Mouse (Mus musculus) hindbrain, embryonic 15.5 days (tissue): ENCODE results near the gene Insig1. TPM values are rescaled to one million over a fixed set of nuclear protein-coding genes. Genes with fewer than 3 reads are reported as not detected.

Experiments
- ATAC-seq: fragments of 200-750 bp; cut with Nextera tagmentation; 2 replicates; pipeline ENCODE4 v1.8.0; 2017; ENCODE audit warnings: low read depth, moderate number of reproducible peaks, moderate TSS enrichment; ENCODE audit not compliant: low FRiP score
- H3K27ac ChIP-seq: fragments of 300-500 bp; sonication (generic); replicated peaks from 2 replicates; pipeline ENCODE4 v1.5.1; 2015; ENCODE audit warnings: mild to moderate bottlenecking, inconsistent platforms
- H3K27me3 ChIP-seq: fragments of 300-500 bp; sonication (generic); 2 replicates; pipeline ENCODE4 v1.6.1; 2015; ENCODE audit warnings: control low read depth, inconsistent platforms
- H3K36me3 ChIP-seq: fragments of 300-500 bp; sonication (generic); 2 replicates; pipeline ENCODE4 v1.6.1; 2015; ENCODE audit warnings: control low read depth, inconsistent platforms
- H3K4me1 ChIP-seq: fragments of 300-500 bp; sonication (generic); replicated peaks from 2 replicates; pipeline ENCODE4 v1.6.1; 2015; ENCODE audit warnings: control low read depth, inconsistent platforms
- H3K4me2 ChIP-seq: fragments of 300-500 bp; sonication (generic); 2 replicates; pipeline ENCODE4 v1.6.1; 2015; ENCODE audit warnings: moderate library complexity, mild to moderate bottlenecking, inconsistent platforms
- H3K4me3 ChIP-seq: fragments of 300-500 bp; sonication (generic); 2 replicates; pipeline ENCODE4 v1.5.1; 2015; ENCODE audit warnings: mild to moderate bottlenecking, inconsistent platforms
- H3K9ac ChIP-seq: fragments of 300-500 bp; sonication (generic); 2 replicates; pipeline ENCODE4 v1.6.1; 2015; ENCODE audit warnings: inconsistent platforms
- H3K9me3 ChIP-seq: fragments of 300-500 bp; sonication (generic); 2 replicates; pipeline ENCODE4 v1.6.1; 2016; ENCODE audit warnings: control low read depth, inconsistent platforms
- WGBS: fragments of 180-500 bp; shearing (Covaris S2); methylation state at CpG from one replicate; pipeline ENCODE4 v1.1.7; 2015; 5-methylcytosine and 5-hydroxymethylcytosine counted together
- polyA plus RNA-seq: library from polyadenylated mRNA; unstranded; fragments of >200 nt; fragmentation: Nextera tagmentation; extraction: Ambion mirVana; gene quantifications from 2 replicates; pipeline ENCODE4 v1.2.1, GENCODE M21; 2015

Gene Insig1
- polyA plus RNA-seq, 1 experiment from 2014 or later = 80.5 TPM

- Histone ChIP-seq H3K27ac (peak overlapping the region; percentile 99), H3K9me3 (no peaks in the 10 kb centered on the region), H3K4me1 (peaks cover 43% of the 10 kb centered on the region), H3K9ac (peak overlapping the region; percentile 78), H3K27me3 (no peaks in the 10 kb centered on the region), H3K4me2 (peak overlapping the region; percentile 81), H3K4me3 (peak overlapping the region; percentile 84), H3K36me3 (peaks cover 19% of the 10 kb centered on the region)
- peak; percentile 7; the same call in 1 of the 2 replicates for ATAC-seq
- WGBS = 17% methylated on average over 9 of the region's 9 CpGs
Measured at GRCm38 (mm10) chr5:28070149-28070827, 875 bp upstream of the Insig1 start.

DNA sequence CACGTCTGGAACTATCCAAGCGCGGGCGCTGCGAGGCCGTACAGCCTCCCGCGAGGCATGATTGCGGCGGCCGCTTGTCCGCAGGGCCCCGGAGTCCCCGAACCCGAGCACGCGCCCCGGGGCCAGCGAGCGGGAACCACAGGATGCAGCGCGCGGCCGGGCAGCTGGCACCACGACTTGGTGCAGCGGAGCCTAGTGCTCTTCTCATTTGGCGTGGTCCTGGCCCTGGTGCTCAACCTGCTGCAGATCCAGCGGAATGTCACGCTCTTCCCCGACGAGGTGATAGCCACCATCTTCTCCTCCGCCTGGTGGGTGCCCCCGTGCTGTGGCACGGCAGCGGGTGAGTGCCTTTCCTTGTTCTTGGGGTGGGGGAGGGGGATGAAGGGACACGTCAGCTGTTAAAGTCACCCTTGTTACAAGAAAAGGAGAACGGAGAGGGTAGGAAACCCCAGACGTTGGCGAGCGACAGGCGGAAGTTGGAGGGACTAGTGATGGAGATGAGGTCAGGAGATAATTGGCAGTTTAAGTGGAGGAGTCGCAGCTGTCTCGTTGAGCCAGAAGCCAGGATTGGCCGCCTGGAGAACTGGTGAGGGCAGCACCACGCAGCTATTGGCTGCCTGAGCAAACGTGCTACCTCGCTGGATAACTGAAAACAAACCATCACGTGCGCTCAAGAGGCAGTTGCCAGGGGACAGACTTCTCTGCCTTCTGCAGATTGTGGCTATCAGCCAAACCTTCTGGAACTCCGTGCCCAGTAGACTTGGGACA, 477 bp downstream of the Insig1 start:
- Histone ChIP-seq H3K4me3 (peak overlapping the region; percentile 84), H3K4me2 (peak overlapping the region; percentile 97), H3K9me3 (no peaks in the 10 kb centered on the region), H3K27ac (peak overlapping the region; percentile 99), H3K36me3 (peaks cover 32% of the 10 kb centered on the region), H3K4me1 (peaks cover 43% of the 10 kb centered on the region), H3K9ac (peak overlapping the region; percentile 88), H3K27me3 (no peaks in the 10 kb centered on the region)
- peak; percentile 80 for ATAC-seq
- under 1% methylated on average over 50 of the region's 50 CpGs for WGBS

DNA sequence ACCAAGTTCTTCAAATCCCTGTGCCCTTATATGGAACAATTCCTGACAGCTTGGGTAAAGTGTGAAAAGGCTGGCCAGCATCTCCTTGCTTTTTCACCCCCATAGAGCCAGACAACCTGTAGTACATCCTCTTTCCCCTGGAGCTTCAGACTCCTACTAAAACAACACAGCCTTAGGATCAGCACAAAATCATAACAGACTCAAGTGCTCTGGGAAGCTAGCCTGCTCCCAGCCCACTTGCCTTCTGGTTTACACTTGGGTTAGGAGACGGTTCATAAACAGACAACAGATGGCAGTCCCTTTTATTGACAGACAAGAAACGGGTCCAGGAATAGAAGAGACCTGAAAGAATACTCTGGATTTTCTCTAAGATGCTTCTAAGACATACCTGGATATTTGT, 8.3 kb downstream of the Insig1 start:
- no peaks in the 10 kb centered on the region for H3K27me3 ChIP-seq
- H3K4me1 ChIP-seq = 0 out of 2 replicates have a peak, but pooled peaks cover 3% of the 10 kb centered on the region
- no peak for ATAC-seq
- no peaks in the 10 kb centered on the region for H3K9me3 ChIP-seq
- no peak overlapping the region for H3K4me2 ChIP-seq
- H3K36me3 ChIP-seq = peaks cover 31% of the 10 kb centered on the region
- H3K4me3 ChIP-seq = no peak overlapping the region
- no peak overlapping the region for H3K9ac ChIP-seq
- no peak overlapping the region for H3K27ac ChIP-seq
- WGBS = 68% methylated on average over 2 of the region's 2 CpGs

GRCm38 (mm10) chr5:28081127-28081526, 10.0 kb downstream of the Insig1 start:
- peaks cover 14% of the 10 kb centered on the region for H3K36me3 ChIP-seq
- no peaks in the 10 kb centered on the region for H3K4me1 ChIP-seq
- no peak overlapping the region for H3K4me2 ChIP-seq
- no peak for ATAC-seq
- H3K9me3 ChIP-seq = no peaks in the 10 kb centered on the region
- H3K9ac ChIP-seq = no peak overlapping the region
- no peak overlapping the region for H3K4me3 ChIP-seq
- H3K27me3 ChIP-seq = no peaks in the 10 kb centered on the region
- 90% methylated on average over 2 of the region's 2 CpGs for WGBS
- H3K27ac ChIP-seq = no peak overlapping the region

GRCm38 (mm10) chr5:28081822-28082221, 10.7 kb downstream of the Insig1 start:
- Histone ChIP-seq H3K4me1 (no peaks in the 10 kb centered on the region), H3K4me2 (no peak overlapping the region), H3K36me3 (peaks cover 9% of the 10 kb centered on the region; the same call in 1 of the 2 replicates), H3K9ac (no peak overlapping the region), H3K9me3 (no peaks in the 10 kb centered on the region), H3K27ac (no peak overlapping the region), H3K4me3 (no peak overlapping the region), H3K27me3 (no peaks in the 10 kb centered on the region)
- 100% methylated on average over 2 of the region's 2 CpGs for WGBS
- no peak for ATAC-seq

DNA sequence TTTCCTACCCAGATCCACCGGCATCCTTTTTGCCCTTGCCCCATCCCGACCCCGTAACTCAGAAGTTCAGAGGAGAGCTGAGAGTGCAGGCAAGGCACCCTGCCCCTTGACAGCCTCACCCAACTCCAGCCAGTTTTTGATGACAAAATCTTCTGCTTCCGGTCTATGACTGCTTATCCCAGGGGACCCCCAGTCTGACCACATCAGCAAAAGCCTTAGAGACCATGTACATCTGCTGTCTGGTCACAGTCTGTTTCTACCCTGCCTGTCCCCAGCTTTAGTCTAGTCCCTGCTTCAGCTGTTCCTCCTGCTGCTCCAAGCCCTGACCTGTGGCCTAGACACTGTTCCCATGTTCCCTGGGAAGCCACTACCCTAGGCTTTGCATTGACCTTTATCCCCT, 11.1 kb downstream of the Insig1 start:
- WGBS = 74% methylated on average over 4 of the region's 4 CpGs

GRCm38 (mm10) chr5:28082796-28083195, 11.6 kb downstream of the Insig1 start:
- no peak for ATAC-seq
- WGBS = 80% methylated on average over 3 of the region's 3 CpGs
- H3K4me2 ChIP-seq = no peak overlapping the region

More for the DNA sequence above, 11.1 kb downstream of the Insig1 start:
- peaks cover 9% of the 10 kb centered on the region; the same call in 1 of the 2 replicates for H3K36me3 ChIP-seq
- no peak for ATAC-seq
- no peak overlapping the region for H3K27ac ChIP-seq
- no peaks in the 10 kb centered on the region for H3K9me3 ChIP-seq
- no peaks in the 10 kb centered on the region for H3K27me3 ChIP-seq
- no peak overlapping the region for H3K4me2 ChIP-seq
- no peaks in the 10 kb centered on the region for H3K4me1 ChIP-seq
- H3K9ac ChIP-seq = no peak overlapping the region
- H3K4me3 ChIP-seq = no peak overlapping the region

GRCm38 (mm10) chr5:28084743-28085142, 13.6 kb downstream of the Insig1 start:
- Histone ChIP-seq H3K4me1 (no peaks in the 10 kb centered on the region), H3K27ac (no peak overlapping the region), H3K4me3 (no peak overlapping the region), H3K9me3 (no peaks in the 10 kb centered on the region), H3K4me2 (no peak overlapping the region), H3K9ac (no peak overlapping the region), H3K36me3 (no peaks in the 10 kb centered on the region), H3K27me3 (no peaks in the 10 kb centered on the region)
- ATAC-seq = no peak
- 95% methylated on average over 2 of the region's 2 CpGs for WGBS

More at GRCm38 (mm10) chr5:28082796-28083195, 11.6 kb downstream of the Insig1 start:
- H3K27me3 ChIP-seq = no peaks in the 10 kb centered on the region
- peaks cover 7% of the 10 kb centered on the region; the same call in 1 of the 2 replicates for H3K36me3 ChIP-seq
- no peak overlapping the region for H3K9ac ChIP-seq
- no peak overlapping the region for H3K4me3 ChIP-seq
- H3K9me3 ChIP-seq = no peaks in the 10 kb centered on the region
- no peaks in the 10 kb centered on the region for H3K4me1 ChIP-seq
- H3K27ac ChIP-seq = no peak overlapping the region

- Histone ChIP-seq H3K4me2 (no peak overlapping the region), H3K4me3 (no peak overlapping the region), H3K27ac (no peak overlapping the region), H3K4me1 (no peaks in the 10 kb centered on the region), H3K9me3 (no peaks in the 10 kb centered on the region), H3K9ac (no peak overlapping the region), H3K36me3 (no peaks in the 10 kb centered on the region), H3K27me3 (no peaks in the 10 kb centered on the region)
- ATAC-seq = no peak
- WGBS = 29% methylated on average over 1 of the region's 1 CpGs
Measured at GRCm38 (mm10) chr5:28090547-28090946, 19.4 kb downstream of the Insig1 start.

- no peak overlapping the region for H3K4me3 ChIP-seq
- no peaks in the 10 kb centered on the region for H3K9me3 ChIP-seq
- no peak overlapping the region for H3K9ac ChIP-seq
- ATAC-seq = no peak
- H3K4me1 ChIP-seq = no peaks in the 10 kb centered on the region
- no peak overlapping the region for H3K4me2 ChIP-seq
- H3K27ac ChIP-seq = no peak overlapping the region
- no peaks in the 10 kb centered on the region for H3K27me3 ChIP-seq
- no peaks in the 10 kb centered on the region for H3K36me3 ChIP-seq
- 87% methylated on average over 3 of the region's 3 CpGs for WGBS
Measured at GRCm38 (mm10) chr5:28092327-28092726, 21.2 kb downstream of the Insig1 start.

DNA sequence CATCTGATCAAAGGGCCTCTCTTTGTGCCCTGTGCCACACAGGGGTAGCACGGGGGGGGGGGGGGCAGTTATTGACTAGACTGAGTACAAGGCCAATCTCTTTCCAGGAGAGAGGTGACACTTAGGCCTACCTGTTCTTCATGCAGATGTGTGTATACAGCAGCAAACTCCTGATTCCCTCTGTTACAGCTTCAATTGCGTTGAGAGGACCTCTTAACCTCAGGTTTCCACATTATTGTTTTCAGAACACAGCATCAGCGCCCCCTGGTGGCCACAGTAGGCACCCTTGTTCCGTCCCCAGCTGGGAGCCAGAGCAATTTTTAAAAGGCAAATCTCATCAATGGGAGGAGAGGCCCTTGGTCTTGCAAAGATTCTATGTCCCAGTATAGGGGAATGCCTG, 22.7 kb downstream of the Insig1 start:
- no peaks in the 10 kb centered on the region for H3K27me3 ChIP-seq
- H3K36me3 ChIP-seq = no peaks in the 10 kb centered on the region
- WGBS = 23% methylated on average over 4 of the region's 4 CpGs
- H3K4me1 ChIP-seq = no peaks in the 10 kb centered on the region
- H3K27ac ChIP-seq = no peak overlapping the region
- no peak overlapping the region for H3K4me2 ChIP-seq
- peak; percentile 65; the same call in 1 of the 2 replicates for ATAC-seq
- no peaks in the 10 kb centered on the region for H3K9me3 ChIP-seq
- H3K4me3 ChIP-seq = no peak overlapping the region
- H3K9ac ChIP-seq = no peak overlapping the region

DNA sequence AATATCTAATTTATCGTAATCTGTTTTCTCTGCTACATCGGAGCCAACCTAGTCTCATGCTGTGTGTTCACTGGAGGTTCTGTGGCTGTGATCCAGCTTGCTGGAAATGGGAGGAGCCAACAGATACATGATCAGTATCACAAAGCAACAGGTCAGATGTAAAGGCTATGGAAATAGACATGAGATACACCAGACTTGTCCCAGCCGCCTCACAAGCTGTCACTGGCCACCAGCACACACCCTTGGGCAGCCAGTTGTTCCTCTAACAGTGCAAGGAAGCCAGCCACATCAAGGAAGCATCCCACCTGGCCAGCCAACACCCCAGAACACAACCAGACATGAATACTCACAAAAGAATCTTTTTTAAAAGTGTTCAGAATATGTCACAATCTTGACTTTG, 23.2 kb downstream of the Insig1 start:
- H3K9me3 ChIP-seq = no peaks in the 10 kb centered on the region
- H3K4me2 ChIP-seq = no peak overlapping the region
- WGBS = 72% methylated on average over 3 of the region's 3 CpGs
- no peak overlapping the region for H3K9ac ChIP-seq
- H3K4me3 ChIP-seq = no peak overlapping the region
- no peaks in the 10 kb centered on the region for H3K4me1 ChIP-seq
- no peaks in the 10 kb centered on the region for H3K36me3 ChIP-seq
- no peaks in the 10 kb centered on the region for H3K27me3 ChIP-seq
- ATAC-seq = no peak
- H3K27ac ChIP-seq = no peak overlapping the region
